Mouse (Mus musculus): ENCODE data around the gene Foxred2.

DNA sequence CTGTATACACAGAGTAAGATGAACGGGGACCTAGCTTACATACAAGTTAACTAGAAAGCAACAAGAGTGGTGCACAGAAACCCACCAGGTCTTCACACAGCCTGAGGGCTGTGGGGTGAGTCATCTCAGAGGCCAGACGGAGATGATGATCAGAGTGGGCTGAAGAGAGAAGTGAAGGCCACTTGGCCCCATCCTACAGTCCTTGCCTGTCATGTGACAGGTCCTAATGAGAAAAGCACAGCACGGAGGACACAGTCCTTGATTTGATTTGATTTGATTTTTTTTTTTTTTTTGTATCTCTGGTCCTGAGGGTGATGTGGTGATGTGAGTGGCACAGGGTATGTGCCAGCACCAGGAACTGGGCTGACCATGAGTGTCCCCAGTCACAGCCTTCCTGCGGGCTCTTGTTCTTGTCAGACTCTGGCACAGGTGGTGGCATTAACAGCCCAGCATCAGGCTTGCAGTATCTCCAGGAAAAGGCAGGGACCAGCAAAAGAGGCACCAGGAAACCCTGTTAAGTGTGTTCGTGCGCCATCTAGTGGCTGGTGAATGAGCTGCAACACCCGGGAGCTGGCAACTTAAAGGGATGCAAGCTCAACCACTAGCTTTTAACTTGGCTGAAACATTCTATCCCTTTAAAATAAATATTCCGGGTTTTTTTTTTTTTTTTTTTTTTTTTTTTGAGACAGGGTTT is 39.5 kb downstream of the Foxred2 start:
- TF ChIP-seq CTCF (IDR thresholded peaks at IDR 0.05) (peak; percentile 93), EP300 (IDR thresholded peaks at IDR 0.05) (no peak)
